Mouse (Mus musculus) small intestine, adult 2 months (tissue): ENCODE measurements around the gene Aida. TPM values are rescaled to one million over a fixed set of nuclear protein-coding genes. Genes with fewer than 3 reads are reported as not detected.

Source experiments
- H3K27ac ChIP-seq: fragments of 200-500 bp; 2 replicates; pipeline ENCODE4 v1.5.1; 2012; ENCODE audit warnings: low read depth, low read length, control low read depth, inconsistent platforms; ENCODE audit not compliant: insufficient read depth
- H3K27me3 ChIP-seq: fragments of 200-500 bp; 2 replicates; pipeline ENCODE4 v1.6.1; 2012; ENCODE audit warnings: mild to moderate bottlenecking, moderate library complexity, low read length, inconsistent platforms; ENCODE audit not compliant: control insufficient read depth, insufficient read depth
- H3K36me3 ChIP-seq: fragments of 200-500 bp; 2 replicates; pipeline ENCODE4 v1.6.1; 2012; ENCODE audit warnings: mild to moderate bottlenecking, low read length, control low read depth, inconsistent platforms; ENCODE audit not compliant: control insufficient read depth, insufficient read depth
- H3K4me1 ChIP-seq: fragments of 200-500 bp; 2 replicates; pipeline ENCODE4 v1.6.1; 2012; ENCODE audit warnings: low read length, inconsistent platforms, mixed read lengths; ENCODE audit not compliant: control insufficient read depth, insufficient read depth, insufficient read length
- H3K4me3 ChIP-seq: fragments of 200-500 bp; 2 replicates; pipeline ENCODE4 v1.5.1; 2012; ENCODE audit warnings: low read depth, mild to moderate bottlenecking, control low read depth, inconsistent platforms, low read length, moderate library complexity
- CTCF ChIP-seq: fragments of 200-500 bp; IDR thresholded peaks from 2 replicates; pipeline ENCODE4 v1.5.1; 2012; ENCODE audit warnings: low read depth, mild to moderate bottlenecking, control low read depth, inconsistent platforms, low read length, moderate library complexity, mixed read lengths; ENCODE audit not compliant: insufficient replicate concordance, insufficient read length; ENCODE audit errors: extremely low read depth
- POLR2A ChIP-seq: fragments of 200-500 bp; IDR thresholded peaks from 2 replicates; pipeline ENCODE4 v1.6.1; 2012; ENCODE audit warnings: low read depth, mild to moderate bottlenecking, control low read depth, inconsistent platforms, low read length, moderate library complexity
- WGBS: fragments of 180-500 bp; shearing (Covaris S2); methylation state at CpG from one replicate; pipeline ENCODE4 v1.1.7; 2018; 5-methylcytosine and 5-hydroxymethylcytosine counted together
- polyA plus RNA-seq: library from polyadenylated mRNA; depleted of rRNA; stranded (reverse); fragments of >200 nt; gene quantifications from 2 replicates; pipeline ENCODE4 v1.2.3, GENCODE M21; 2012

Gene Aida
- polyA plus RNA-seq, 1 experiment, result 5.4 TPM

GRCm38 (mm10) chr1:183358901-183359300 lies 62.5 kb downstream of the Aida start:
- Histone ChIP-seq H3K4me3 (no peak overlapping the region), H3K36me3 (peaks cover 44% of the 10 kb centered on the region), H3K27me3 (no peaks in the 10 kb centered on the region), H3K4me1 (peaks cover 2% of the 10 kb centered on the region), H3K27ac (no peak overlapping the region)
- 87% methylated on average over 3 of the region's 3 CpGs for WGBS
- TF ChIP-seq POLR2A, result no peak
- TF ChIP-seq CTCF, result no peak

- Histone ChIP-seq H3K27ac (no peak overlapping the region), H3K36me3 (peaks cover 35% of the 10 kb centered on the region), H3K4me1 (peaks cover 2% of the 10 kb centered on the region), H3K4me3 (no peak overlapping the region), H3K27me3 (no peaks in the 10 kb centered on the region)
- no peak for TF ChIP-seq CTCF
- no peak for TF ChIP-seq POLR2A
- WGBS, result 26% methylated on average over 5 of the region's 5 CpGs
These were observed 65.9 kb downstream of the Aida start for GRCm38 (mm10) chr1:183362301-183362700.

GRCm38 (mm10) chr1:183362729-183363576 lies 66.6 kb downstream of the Aida start:
- no peak for TF ChIP-seq POLR2A
- TF ChIP-seq CTCF, result no peak
- Histone ChIP-seq H3K27ac (no peak overlapping the region), H3K36me3 (peaks cover 29% of the 10 kb centered on the region), H3K4me1 (peaks cover 6% of the 10 kb centered on the region), H3K4me3 (no peak overlapping the region), H3K27me3 (no peaks in the 10 kb centered on the region)
- WGBS, result 43% methylated on average over 14 of the region's 14 CpGs

GRCm38 (mm10) chr1:183363577-183363867 lies 67.1 kb downstream of the Aida start:
- WGBS, result 48% methylated on average over 5 of the region's 5 CpGs
- no peak for TF ChIP-seq POLR2A
- no peak for TF ChIP-seq CTCF

GRCm38 (mm10) chr1:183366361-183366760 lies 70.0 kb downstream of the Aida start:
- 93% methylated on average over 5 of the region's 5 CpGs for WGBS

More at GRCm38 (mm10) chr1:183363577-183363867, 67.1 kb downstream of the Aida start:
- Histone ChIP-seq H3K4me1 (peaks cover 9% of the 10 kb centered on the region), H3K4me3 (no peak overlapping the region), H3K27ac (no peak overlapping the region), H3K36me3 (peaks cover 23% of the 10 kb centered on the region), H3K27me3 (no peaks in the 10 kb centered on the region)

GRCm38 (mm10) chr1:183368601-183369400 lies 72.4 kb downstream of the Aida start:
- Histone ChIP-seq H3K27ac (no peak overlapping the region; the same call in 1 of the 2 replicates), H3K4me3 (peak overlapping the region; percentile 85), H3K4me1 (peaks cover 12% of the 10 kb centered on the region), H3K36me3 (peaks cover 10% of the 10 kb centered on the region), H3K27me3 (no peaks in the 10 kb centered on the region)
- WGBS, result 2% methylated on average over 56 of the region's 56 CpGs
- TF ChIP-seq POLR2A (peak; percentile 15; the same call in 1 of the 2 replicates), CTCF (no peak)

More at GRCm38 (mm10) chr1:183366361-183366760, 70.0 kb downstream of the Aida start:
- Histone ChIP-seq H3K4me1 (peaks cover 14% of the 10 kb centered on the region), H3K27ac (no peak overlapping the region), H3K27me3 (no peaks in the 10 kb centered on the region), H3K36me3 (peaks cover 10% of the 10 kb centered on the region), H3K4me3 (no peak overlapping the region)
- no peak for TF ChIP-seq POLR2A
- no peak for TF ChIP-seq CTCF
